In genomic region chr2:155133977-155134860, GRCm38 (mm10) we compare ENCODE assay signal across 7 mouse cellular contexts. TPM values are rescaled to one million over a fixed set of nuclear protein-coding genes. Genes with fewer than 3 reads are reported as not detected.
A peak's percentile ranks its signal among the peaks of the same experiment; 100 is the strongest.
DNase-seq lines count a peak whose midpoint lies in the region; ATAC-seq and TF ChIP-seq lines count a peak whose summit lies in the region.

No protein-coding gene starts in this region.

- no peaks in the 10 kb centered on the region for H3K27me3 ChIP-seq in testis, adult 2 months (ENCODE audit: control insufficient read depth, insufficient read depth, low read length)
- no peaks in the 10 kb centered on the region for H3K27me3 ChIP-seq in limb, embryonic 13.5 days
- no peaks in the 10 kb centered on the region for H3K27me3 ChIP-seq in myocyte (ENCODE audit: control insufficient read depth, insufficient read depth, insufficient read length)

- H3K4me1 ChIP-seq in testis, adult 2 months (ENCODE audit: control insufficient read depth, insufficient read depth, low read length), result peaks cover 2% of the 10 kb centered on the region; the same call in 1 of the 2 replicates
- H3K4me1 ChIP-seq in brown adipose tissue, adult 24 weeks (ENCODE audit: control insufficient read depth, insufficient read depth, insufficient read length, low read length), result peaks cover 13% of the 10 kb centered on the region
- peaks cover 24% of the 10 kb centered on the region for H3K4me1 ChIP-seq in limb, embryonic 13.5 days

- WGBS in limb, embryonic 13.5 days, result under 1% methylated on average over 17 of the region's 18 CpGs

- H3K4me2 ChIP-seq in limb, embryonic 13.5 days (replicated peaks), result peak overlapping the region; percentile 80
- peak overlapping the region; percentile 84 for H3K4me2 ChIP-seq in myocyte (ENCODE audit: low read depth)

- peak overlapping the region; percentile 54 for H3ac ChIP-seq in myocyte (ENCODE audit: control insufficient read depth, insufficient read length)

- peaks cover 42% of the 10 kb centered on the region for H3K79me2 ChIP-seq in myocyte (ENCODE audit: control insufficient read depth, insufficient read depth)

- no peak for TF ChIP-seq CTCF in testis, adult 2 months (IDR thresholded peaks at IDR 0.05; ENCODE audit: control insufficient read depth, insufficient read depth, insufficient replicate concordance, low read depth, low read length)

- no peak for DNase-seq in testis, postnatal 14 days (ENCODE audit: low spot score)
- DNase-seq in forelimb bud, embryonic 11.5 days (ENCODE audit: low read depth, low spot score), result peak; percentile 32
- no peak for DNase-seq in layer of hippocampus, adult 18-20 months (ENCODE audit: low spot score in 2 of 2)

- H3K36me3 ChIP-seq in testis, adult 2 months (ENCODE audit: control insufficient read depth, insufficient read depth, low read length), result no peaks in the 10 kb centered on the region
- H3K36me3 ChIP-seq in limb, embryonic 13.5 days, result peaks cover 13% of the 10 kb centered on the region
- H3K36me3 ChIP-seq in myocyte (ENCODE audit: control insufficient read depth, insufficient read depth), result no peaks in the 10 kb centered on the region

- TF ChIP-seq POLR2A in testis, adult 2 months (IDR thresholded peaks at IDR 0.05; ENCODE audit: control insufficient read depth, low read depth, low read length), result no peak
- TF ChIP-seq POLR2A in myocyte (IDR thresholded peaks at IDR 0.05; ENCODE audit: insufficient read length, low read depth), result no peak

- peak overlapping the region; percentile 93 for H3K27ac ChIP-seq in testis, adult 2 months (ENCODE audit: control insufficient read depth, insufficient read depth, low read depth, low read length)
- peak overlapping the region; percentile 89; the same call in 1 of the 2 replicates for H3K27ac ChIP-seq in brown adipose tissue, adult 24 weeks (replicated peaks; ENCODE audit: low read depth, low read length)
- H3K27ac ChIP-seq in limb, embryonic 13.5 days, result peak overlapping the region; percentile 90

- H3K4me3 ChIP-seq in testis, adult 2 months (ENCODE audit: control insufficient read depth, low read depth, low read length), result peak overlapping the region; percentile 96
- H3K4me3 ChIP-seq in brown adipose tissue, adult 24 weeks (ENCODE audit: insufficient read depth, low read depth, low read length), result peak overlapping the region; percentile 81
- H3K4me3 ChIP-seq in limb, embryonic 13.5 days, result peak overlapping the region; percentile 92
- H3K4me3 ChIP-seq in myocyte, result peak overlapping the region; percentile 70

- peak overlapping the region; percentile 97 for H3K9ac ChIP-seq in limb, embryonic 13.5 days

- no peaks in the 10 kb centered on the region for H3K9me3 ChIP-seq in limb, embryonic 13.5 days

- 0 out of 2 replicates have a peak, but pooled peaks have one; percentile 10 for ATAC-seq in limb, embryonic 13.5 days (ENCODE audit: low FRiP score, low read depth)

TF ChIP-seq in myocyte, 11 proteins besides CTCF, POLR2A, EP300 and RAD21:
- TF ChIP-seq CEBPB (IDR thresholded peaks at IDR 0.05; ENCODE audit: insufficient read depth, poor library complexity, severe bottlenecking), result no peak
- no peak for TF ChIP-seq E2F4 (IDR thresholded peaks at IDR 0.05; ENCODE audit: insufficient read depth)
- no peak for TF ChIP-seq MYOG (IDR thresholded peaks at IDR 0.05; ENCODE audit: control insufficient read depth in 1 of 3, insufficient read depth in 1 of 3, insufficient read length in 2 of 3, low read depth in 2 of 3)
- TF ChIP-seq USF1 (IDR thresholded peaks at IDR 0.05; ENCODE audit: low read depth), result no peak
- no peak for TF ChIP-seq POLR2AphosphoS2 (IDR thresholded peaks at IDR 0.05; ENCODE audit: insufficient read length, low read depth)
- TF ChIP-seq SRF (IDR thresholded peaks at IDR 0.05; ENCODE audit: control insufficient read depth, insufficient read length, low read depth), result no peak
- no peak for TF ChIP-seq MYOD1 (IDR thresholded peaks at IDR 0.05; ENCODE audit: control insufficient read depth in 1 of 3, insufficient read length in 2 of 3, low read depth in 2 of 3)
- TF ChIP-seq REST (IDR thresholded peaks at IDR 0.05; ENCODE audit: insufficient read depth, insufficient read length), result no peak
- TF ChIP-seq TCF12 (IDR thresholded peaks at IDR 0.05; ENCODE audit: insufficient read depth, poor library complexity, severe bottlenecking), result no peak
TF ChIP-seq in myocyte: peak in this region for 0.

RNA-seq across cellular contexts. Expression of gene Itch, which starts 0.9 kb away (rescaled TPM):
- polyA plus RNA-seq in testis, adult 2 months (2012; rRNA removed), result 6.6 and 8.1 TPM in 2 replicates
- polyA plus RNA-seq in brown adipose tissue, adult 24 weeks (2012; ENCODE audit: insufficient read depth, insufficient read length, missing spikeins), result 18.4 and 18.6 TPM in 2 replicates
- 68.3 and 71.2 TPM in 2 replicates for polyA plus RNA-seq in limb, embryonic 13.5 days (2015; fragmentation: Nextera tagmentation; extraction: Ambion mirVana)
- 8.8 TPM for polyA plus RNA-seq in myocyte (2012; fragmentation: generic; extraction: Trizol)
- 10 to 100 TPM; 57.7 to 57.9 TPM for total RNA-seq in layer of hippocampus, adult 18-20 months (2021)

RNA-seq across cellular contexts. Expression of gene Ahcy, which starts 59.9 kb away (rescaled TPM):
- 28.3 and 30.3 TPM in 2 replicates for polyA plus RNA-seq in testis, adult 2 months (2012; rRNA removed)
- 9.7 and 13.2 TPM in 2 replicates for polyA plus RNA-seq in brown adipose tissue, adult 24 weeks (2012; ENCODE audit: insufficient read depth, insufficient read length, missing spikeins)
- polyA plus RNA-seq in limb, embryonic 13.5 days (2015; fragmentation: Nextera tagmentation; extraction: Ambion mirVana), result 73.1 and 73.4 TPM in 2 replicates
- polyA plus RNA-seq in myocyte (2012; fragmentation: generic; extraction: Trizol), result 39.7 TPM
- 10 to 100 TPM; 16.2 to 17.6 TPM for total RNA-seq in layer of hippocampus, adult 18-20 months (2021)
